Mouse (Mus musculus) urinary bladder, postnatal 25 days (tissue): ENCODE measurements around the gene Prkn.

Source experiments
- DNase-seq: peaks from one replicate; pipeline ENCODE4 v3.0.0; 2022; ENCODE audit warnings: low spot score

The Prkn gene

DNA sequence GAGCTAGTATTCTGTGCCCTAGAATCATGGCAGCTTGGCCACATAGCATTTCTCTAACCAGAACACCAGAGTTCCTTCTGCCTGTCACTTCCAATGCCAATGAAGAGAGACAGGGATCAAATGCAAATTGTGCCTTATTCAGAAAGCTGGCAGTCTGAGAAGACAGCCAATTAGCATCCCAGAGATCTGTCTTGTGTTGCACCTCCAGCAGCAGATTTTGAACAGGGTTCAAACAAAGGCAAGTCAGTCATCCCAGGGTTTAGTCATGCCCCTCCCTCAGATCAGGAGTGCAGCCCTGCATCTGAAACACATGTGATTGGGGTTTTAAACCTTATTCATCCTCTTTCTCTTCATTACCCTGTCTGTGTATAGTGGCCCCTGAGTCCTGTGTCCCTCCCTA is 900.5 kb downstream of the Prkn start:
- DNase-seq = no peak

DNA sequence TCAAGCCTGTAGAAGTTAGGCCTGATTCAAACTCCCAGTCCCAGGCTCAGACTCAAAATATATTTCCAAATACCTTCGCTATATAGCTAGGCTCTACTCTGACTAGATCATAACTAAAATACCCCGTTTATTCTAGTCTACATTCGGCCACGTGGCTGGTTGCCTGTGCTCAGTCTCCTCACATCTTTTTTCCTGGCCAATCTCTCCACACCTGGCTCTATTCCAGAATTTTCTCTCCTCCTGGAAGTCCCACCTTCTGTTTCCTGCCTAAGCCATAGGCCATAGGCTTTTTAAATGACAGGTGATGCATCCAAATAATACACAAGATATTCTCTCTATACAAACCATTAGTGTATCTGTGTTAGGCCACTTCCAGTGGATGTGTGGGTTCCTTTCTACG is 901.0 kb downstream of the Prkn start:
- DNase-seq = no peak

DNA sequence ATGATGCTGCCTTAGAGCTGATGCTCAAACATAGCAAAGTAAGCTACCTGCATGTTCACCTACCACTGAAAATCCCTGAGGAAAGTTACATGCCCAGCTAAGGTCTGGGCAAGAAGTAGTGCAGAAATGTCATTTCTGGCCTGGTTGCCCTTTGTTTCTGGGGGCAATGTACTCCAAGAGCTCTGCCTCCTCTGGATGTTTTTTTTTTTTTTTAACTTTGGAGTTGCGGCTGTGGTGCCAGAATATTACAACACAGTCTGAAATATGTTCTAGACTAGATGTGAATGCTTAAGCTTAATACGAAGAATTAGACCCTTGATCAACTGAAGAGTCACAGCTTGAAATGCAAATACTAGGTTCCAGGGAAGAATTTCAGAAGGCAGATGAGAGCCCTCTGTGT is 911.1 kb downstream of the Prkn start:
- DNase-seq = no peak

DNA sequence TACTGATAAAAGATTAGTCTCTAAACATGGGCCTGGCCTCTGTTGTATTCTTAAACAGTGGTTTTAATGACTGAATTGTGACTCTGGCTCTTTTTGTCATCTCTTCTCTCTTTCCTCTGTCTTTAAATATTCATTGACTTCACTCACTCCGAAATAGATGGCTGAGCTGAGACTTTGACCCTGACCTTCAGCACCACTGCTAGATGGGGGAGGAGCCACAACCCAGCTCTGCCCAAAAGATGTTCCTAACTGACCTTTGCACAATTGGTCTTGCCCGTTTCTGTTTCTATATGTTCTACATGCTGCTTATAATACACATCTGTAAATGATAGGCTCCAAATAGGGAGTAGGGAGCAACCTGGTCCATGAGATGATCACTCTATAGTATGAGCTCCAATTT is 912.5 kb downstream of the Prkn start:
- DNase-seq = no peak

DNA sequence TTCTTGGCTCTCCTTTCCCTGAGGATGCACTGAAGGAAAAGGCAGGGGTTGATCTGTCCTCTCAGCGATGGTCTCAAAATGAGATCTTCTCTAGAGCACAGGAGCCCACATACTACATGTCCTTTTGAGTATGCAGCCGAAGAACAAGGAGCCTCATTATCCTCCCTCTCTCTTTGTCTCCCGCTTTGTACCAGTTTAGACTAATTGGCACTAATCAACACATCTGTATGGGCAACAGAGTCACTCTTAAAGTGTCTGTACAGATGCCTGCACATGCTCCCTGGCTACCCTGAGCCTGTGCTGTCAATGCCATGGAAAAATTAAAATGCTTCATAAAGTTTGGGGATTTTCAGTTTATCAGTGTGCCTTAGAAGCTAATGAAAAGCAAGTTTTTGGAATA is 924.9 kb downstream of the Prkn start:
- DNase-seq = no peak

DNA sequence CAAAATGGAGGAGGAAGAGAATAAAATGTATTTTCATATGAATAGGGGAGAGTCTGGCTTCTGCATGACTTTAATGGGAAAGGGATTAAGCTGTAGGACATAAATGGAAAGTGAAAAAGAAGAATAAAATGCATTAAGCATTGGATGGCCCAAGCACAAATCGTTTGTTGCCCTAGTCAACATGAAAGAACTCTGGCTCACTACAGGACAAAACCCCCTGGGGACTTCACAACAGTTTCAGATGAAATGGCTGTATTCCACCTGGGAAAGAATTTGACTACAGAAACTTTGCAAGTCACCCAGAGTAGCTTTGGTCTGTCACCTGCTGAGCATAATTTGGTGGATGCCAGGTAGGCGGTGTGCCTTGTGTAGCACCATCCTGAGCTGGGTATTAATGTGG is 925.4 kb downstream of the Prkn start:
- DNase-seq = no peak

DNA sequence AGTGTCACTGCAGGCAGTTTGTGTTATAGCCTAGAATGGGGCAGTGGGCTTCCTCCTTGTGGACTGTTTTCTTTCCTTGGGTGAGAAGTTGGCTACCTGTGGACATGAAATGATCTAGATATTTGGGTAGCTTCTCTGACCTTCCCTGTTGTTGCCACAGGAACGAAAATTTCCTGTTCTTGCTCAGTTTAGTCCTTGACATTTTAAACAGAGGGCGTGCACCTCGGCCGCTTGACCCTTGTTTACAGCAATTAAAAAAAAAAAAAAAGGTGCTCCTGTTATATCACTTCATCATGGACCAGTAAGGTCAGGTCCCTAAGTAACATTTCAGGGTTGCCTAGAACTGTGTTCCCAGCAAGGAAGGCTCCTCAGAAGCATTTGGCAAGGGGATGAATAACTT is 927.1 kb downstream of the Prkn start:
- no peak for DNase-seq

DNA sequence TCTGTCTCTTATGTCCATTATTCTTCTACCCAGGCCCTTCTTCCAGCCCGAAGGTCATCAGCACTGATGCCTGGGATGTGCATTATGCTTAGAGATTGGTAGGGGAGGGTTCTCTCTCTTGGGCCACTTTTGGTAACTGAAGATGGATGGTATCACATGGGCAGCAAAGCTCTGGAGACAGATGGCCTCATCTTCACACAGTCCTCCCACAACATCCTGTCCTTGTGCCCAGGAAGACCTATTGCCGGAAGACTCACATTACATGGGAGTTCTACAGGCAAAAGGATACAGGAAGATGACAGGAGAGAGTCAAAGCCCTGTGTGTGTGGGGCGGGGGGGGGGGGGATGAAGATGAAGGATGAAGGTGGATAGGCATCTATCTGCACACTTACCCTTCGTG is 928.2 kb downstream of the Prkn start:
- DNase-seq = no peak

DNA sequence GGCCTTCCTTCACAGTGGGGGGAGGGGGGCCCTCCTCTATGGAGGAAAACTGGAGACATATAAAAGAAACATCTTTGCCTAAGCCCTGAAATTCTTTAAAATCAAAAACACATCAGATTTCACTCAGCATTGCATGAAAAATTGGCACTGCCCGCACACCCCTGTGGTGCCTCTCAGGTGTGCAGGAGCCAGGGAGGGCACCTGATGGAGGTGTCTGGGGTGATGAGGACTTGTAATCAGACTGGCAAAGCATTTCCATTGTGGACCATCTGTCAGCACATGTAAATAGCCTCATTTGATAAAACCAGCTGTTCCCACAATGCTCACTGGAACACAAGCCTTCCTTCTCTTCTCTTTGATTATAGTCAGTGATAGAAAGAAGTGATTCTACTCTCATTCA is 928.8 kb downstream of the Prkn start:
- no peak for DNase-seq

DNA sequence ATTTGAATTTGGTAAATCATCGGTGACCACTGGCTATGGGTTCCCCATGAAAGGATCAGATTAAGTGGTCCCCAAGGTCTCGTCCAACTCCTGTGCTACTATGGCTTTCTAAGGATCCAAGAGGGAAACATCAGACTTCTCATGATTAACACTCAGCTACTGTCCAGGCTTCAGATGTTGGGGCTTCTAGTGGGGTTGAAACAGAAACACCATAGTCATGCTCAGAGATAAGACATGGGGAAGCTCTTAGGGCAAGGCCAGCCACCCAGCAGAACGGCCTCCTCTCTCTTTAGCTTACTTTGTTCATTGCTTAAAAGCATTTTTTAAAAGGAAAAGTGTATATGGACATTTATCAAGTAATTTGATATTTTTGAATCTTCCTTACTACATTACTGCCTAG is 929.3 kb downstream of the Prkn start:
- no peak for DNase-seq

DNA sequence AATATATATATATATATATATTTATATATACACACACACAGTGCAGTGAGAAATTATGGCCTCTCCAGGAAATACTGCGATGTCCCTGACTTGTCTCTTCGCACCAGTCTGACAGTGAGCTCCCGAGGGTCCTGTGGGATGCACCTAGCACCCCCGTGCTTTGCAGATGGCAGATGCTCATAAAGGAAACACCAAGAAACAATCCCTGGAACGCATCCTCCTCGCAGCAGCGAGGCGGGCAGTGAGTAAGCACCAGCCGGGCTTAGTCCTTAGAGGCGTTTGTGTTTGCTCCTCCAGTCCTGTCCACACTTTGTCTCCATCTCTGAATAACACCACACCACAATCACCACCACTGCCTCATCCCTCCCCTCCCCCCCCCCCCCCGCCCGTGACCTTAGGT is 939.4 kb downstream of the Prkn start:
- no peak for DNase-seq

DNA sequence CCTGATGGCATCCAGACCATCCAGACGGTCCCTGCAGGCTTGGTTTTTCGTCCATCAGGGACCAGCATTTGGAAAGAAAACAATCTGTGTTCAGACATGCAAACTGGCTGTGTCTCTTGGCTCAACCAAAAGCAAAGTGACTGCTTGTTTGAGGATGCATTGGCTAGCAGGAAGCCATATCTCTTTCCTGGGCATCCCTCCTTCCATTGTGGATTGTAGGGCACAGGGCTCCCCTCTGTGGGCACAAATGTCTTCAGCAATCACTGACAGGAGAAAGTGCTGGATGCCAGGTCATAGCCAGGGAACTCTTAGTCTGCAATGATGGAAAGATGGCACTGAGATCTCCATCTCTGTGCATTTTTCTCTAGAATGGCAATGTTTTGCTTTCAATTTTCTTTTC is 939.8 kb downstream of the Prkn start:
- no peak for DNase-seq

DNA sequence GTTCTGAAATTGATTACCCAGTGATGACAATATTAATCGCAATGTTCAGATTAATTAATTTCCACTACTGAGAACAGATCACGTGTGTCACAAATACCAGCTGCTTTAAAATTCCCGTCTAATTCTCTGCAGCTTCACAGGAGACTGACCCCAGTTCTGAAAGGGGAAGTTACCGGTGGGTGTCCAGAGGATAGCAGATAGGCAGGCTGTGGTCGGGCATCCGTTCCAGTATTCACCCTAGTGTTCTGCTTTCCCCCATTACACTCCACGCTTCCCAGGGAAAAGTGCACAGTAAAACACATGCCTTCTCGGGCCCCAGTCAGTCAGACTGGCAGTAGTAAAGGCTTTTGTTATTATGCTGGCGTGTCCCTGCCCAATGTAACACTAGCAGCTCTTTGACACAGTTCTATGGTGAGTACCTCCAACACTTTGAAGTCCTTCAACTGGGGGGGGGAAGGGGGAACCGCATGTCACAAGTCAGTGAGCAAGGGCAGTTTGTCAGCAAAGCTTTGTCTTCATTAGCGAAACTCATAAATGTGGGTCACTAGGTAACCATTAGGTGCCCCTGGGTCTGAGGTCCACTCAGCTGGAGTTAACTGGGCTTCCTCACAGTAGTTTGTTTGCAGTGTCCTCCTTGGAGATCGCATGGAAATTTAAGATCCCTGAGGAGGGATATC is 940.8 kb downstream of the Prkn start:
- no peak for DNase-seq

DNA sequence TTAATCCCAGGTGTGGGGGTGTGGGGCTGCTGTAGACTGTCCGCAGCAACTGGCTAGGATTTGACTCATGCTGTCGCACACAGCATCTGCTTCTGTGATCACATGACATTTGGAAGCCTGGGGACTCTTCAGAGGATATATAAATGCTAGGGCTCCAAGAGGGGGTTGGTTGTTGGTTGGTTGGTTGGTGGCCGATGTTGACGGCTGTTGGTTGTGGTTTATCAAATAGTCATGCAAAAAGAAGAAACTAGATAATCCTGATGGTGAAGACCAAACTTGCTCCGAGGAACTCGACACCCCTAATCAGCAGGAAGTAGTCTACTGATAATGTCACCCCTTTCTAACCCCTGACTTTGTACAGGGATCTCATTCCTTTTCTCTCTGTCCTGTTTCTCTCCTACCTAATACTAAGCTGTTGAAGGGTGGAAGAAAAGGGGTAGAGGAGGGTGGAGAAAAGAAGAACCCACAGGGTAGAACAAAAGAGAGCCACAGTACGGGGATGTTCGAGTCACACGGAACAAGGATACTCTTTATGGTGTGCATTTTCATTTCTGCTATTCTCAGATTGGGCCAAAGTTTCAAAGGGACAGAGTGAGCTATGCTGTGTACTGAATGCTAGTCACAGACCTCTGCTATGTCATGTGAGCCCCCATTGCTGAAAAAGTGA is 948.2 kb downstream of the Prkn start:
- DNase-seq = no peak

DNA sequence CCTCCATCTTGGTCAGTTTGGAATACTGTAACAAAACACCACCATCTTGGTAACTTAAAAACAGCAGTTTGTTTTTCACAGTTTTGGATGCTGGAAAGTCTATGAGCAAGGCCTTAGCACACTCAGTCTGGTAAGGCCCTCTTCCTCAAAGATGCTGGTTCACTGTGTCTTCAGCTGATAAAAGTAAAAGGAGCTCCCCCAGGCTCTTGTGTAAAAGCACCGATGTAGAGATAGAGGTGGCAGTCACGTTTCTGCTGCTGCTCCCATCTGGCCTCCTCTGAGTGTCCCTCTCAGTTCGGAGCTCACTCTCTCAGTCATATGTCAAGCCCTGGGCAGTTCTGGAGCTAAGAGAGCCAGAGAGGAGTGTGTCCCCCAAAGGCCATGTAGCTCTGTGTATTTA is 955.8 kb downstream of the Prkn start:
- DNase-seq = no peak

DNA sequence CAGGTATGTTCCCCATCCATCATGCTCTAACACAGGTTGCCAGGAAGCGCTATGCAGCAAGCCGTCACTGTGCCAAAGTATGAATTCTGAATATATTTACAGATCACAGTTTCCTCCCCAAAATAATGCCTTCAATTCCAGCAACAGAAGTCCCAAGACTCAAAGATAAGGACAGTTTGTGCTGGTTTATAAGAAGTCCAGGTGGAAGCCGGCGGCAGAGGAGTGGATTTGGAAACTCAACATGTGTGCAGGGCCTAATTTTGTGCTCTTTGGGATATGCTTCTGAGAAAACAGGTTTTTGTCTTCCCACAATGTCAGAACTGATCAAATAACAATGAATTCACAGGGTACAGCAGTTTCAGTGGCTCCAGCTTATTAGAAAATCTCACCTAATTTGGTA is 961.0 kb downstream of the Prkn start:
- no peak for DNase-seq

DNA sequence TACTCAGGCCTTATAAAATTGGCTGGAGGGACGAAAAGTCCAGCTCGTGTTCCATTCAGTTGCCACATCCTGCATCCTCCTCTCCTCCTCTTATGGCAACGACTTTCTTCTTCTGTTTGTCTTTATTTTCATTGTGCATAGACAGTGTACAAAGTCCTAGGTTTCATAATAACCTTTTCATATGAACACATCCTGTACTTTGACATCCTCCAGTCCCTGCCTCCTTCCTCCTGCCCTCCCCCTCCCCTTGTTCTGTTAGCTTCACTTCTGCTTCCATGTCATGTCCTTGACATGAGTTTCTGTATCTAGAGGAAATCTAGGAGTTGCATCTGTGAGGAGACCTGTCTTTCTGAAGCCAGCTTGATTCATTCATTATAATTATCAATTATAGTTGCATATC is 967.1 kb downstream of the Prkn start:
- DNase-seq = no peak

DNA sequence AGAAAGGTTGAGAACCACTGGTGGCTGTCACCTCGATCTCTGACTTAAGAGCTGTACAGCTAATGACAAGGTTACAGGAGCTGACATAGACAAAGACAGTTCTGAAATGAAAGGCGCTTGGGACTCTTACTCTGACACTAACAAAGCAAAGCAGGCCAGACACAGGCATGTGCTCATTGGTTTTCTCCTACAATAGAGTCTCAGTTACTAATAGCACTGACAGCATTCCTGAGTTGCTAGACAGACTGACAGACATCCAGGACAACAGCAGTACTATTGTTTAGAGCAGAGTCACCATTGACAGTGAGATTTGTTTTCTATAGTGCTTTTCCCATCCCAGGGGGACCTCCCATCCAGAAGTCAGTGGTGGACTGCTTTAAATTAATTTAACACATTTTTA is 977.7 kb downstream of the Prkn start:
- DNase-seq = no peak

DNA sequence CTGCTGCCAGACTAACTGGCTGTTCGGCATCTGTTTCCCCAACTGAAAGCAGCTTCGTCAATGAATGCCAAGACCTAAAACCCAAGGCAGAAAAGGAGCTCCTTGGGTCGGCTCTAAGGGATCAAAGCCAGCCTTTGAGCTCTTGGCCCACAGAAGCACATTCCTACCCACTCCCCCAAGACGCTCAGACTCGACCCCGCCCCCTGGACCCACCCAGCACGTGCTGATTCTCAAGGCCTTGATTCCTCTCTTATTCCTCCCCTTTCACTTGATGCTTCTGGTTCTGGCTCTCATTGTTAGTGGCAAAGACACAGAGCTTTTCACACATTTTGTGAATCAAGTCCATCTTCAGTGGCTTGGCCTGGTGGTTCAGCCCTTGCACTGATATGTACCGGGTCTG is 979.3 kb downstream of the Prkn start:
- no peak for DNase-seq

DNA sequence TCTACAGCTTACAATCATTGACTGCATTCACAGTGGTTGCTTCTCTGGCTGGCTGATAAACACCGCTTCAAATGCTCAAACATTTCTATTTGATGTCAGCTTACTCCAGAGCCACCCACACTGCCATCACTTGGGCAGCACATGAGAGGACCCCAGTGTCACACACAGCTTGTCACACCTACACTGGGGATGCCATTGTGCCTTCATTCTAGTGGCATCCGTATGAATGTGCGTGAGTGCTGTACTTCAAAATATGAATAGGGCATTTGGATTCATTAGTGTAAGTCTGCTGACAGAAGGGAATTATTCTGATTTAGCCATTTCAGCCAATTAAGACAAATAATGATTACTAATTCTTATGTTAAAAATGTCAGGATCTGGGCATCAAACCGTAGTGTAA is 980.6 kb downstream of the Prkn start:
- no peak for DNase-seq

DNA sequence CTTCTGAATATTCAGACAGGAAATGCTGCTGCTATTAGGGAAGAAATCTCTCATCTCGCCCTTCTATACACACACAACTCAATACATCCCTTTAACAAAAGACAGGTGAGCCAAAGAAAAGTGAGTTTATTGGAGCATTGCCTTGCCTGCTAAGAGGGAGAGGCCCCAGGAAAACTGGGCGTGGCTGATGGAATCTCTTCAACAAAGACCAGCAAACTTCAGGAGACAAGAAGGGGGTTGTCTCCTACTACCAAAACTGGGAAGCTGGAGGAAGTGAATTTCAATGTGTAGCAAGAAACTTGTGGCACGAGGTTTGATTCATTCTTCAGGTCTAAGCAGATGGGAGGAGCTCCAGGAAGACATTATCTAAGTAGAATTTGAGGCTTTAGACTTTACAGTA is 989.3 kb downstream of the Prkn start:
- DNase-seq = no peak

DNA sequence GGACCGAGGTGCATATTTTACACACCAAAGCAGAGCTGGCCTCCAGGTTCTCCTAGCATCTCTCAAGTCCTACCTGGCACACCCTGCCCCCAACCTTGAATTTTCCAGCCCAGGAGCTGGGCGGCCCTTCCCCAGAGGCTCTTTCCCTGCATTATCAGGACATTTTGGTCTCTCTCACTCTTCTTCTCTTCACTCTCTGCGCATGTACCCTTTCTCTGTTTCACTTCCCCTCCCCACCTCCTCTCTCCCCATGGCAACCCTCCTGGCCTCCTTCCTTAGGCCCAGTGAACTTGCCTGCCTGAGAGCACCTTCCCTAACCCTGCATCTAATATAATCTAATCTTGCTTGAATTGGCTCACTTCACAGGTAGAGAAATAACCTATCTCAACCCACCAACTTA is 996.9 kb downstream of the Prkn start:
- no peak for DNase-seq

DNA sequence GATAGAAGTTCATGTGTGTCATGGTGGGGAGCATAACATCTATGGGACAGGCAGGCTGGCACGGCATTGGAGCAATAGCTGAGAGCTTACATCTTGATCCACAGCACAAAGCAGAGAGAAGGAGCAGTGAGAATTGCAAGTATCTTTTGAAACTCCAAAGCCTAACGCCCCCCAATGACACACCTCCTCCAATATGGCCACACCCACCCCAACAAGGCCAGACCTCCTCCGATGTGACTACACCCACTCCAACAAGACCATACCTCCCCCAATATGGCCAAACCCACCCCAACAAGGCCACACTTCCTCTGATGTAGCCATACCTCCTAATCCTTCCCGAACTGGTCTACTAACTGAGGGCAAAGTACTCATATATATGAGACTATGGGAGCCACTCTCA is 1004.3 kb downstream of the Prkn start:
- no peak for DNase-seq

DNA sequence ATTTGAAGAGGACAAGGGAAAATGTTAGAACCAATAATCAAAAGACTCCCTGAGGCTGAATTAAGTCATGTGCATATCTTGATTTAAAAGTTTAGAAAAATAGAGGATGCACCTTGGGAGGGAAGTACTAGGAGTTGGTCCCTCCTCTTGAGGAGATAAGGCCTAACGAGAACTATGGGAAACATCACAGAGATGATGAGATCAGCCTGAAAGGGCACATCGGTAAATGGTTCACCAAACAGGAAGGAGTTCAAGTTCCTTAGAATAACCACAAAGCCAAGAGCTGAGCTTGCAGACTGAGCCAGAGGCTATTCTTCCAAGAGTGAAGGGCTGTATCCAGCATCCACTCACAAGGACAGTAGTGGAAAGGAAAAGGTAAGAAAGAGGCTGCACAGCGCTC is 1004.8 kb downstream of the Prkn start:
- no peak for DNase-seq
